Mouse (Mus musculus): ENCODE measurements around the gene Ldha. TPM values are rescaled to one million over a fixed set of nuclear protein-coding genes. Genes with fewer than 3 reads are reported as not detected.
"Not testable (repeated sequence)": the region's sequence is repeated elsewhere in the genome, so short reads cannot be mapped to it uniquely, and the experiment has no call there.

The Ldha gene
- polyA plus RNA-seq, 1 experiment from 2014 or later = 1,988 TPM

- no peak for TF ChIP-seq CTCF (IDR thresholded peaks at IDR 0.05; ENCODE audit: low read depth)
- TF ChIP-seq EP300 (IDR thresholded peaks at IDR 0.05; ENCODE audit: low read depth) = no peak; the same call in 1 of the 2 replicates
- Histone ChIP-seq H3K4me1 (ENCODE audit: insufficient read depth) (peaks cover 47% of the 10 kb centered on the region), H3K9me3 (ENCODE audit: low read length) (no peaks in the 10 kb centered on the region), H3K4me3 (ENCODE audit: low read depth, low read length) (no peak overlapping the region), H3K27ac (ENCODE audit: low read depth) (peak overlapping the region; percentile 92), H3K27me3 (ENCODE audit: insufficient read depth, low read length) (no peaks in the 10 kb centered on the region), H3K4me2 (ENCODE audit: low read depth, low read length) (no peak overlapping the region), H3K36me3 (replicated peaks; ENCODE audit: insufficient read depth, low read length) (no peaks in the 10 kb centered on the region), H3K9ac (replicated peaks) (no peak overlapping the region)
- WGBS (ENCODE audit: insufficient replicate concordance) = 22% methylated on average over 13 of the region's 13 CpGs
- DNase-seq = peak; percentile 69
- peak; percentile 46 for ATAC-seq
Measured at GRCm38 (mm10) chr7:46830799-46831590, 10.3 kb upstream of the Ldha start.

GRCm38 (mm10) chr7:46831693-46832092 is 9.6 kb upstream of the Ldha start:
- H3K4me2 ChIP-seq (ENCODE audit: low read depth, low read length) = no peak overlapping the region
- DNase-seq (no peak), ATAC-seq (no peak)
- H3K27ac ChIP-seq (ENCODE audit: low read depth) = peak overlapping the region; percentile 92
- H3K4me3 ChIP-seq (ENCODE audit: low read depth, low read length) = no peak overlapping the region
- TF ChIP-seq CTCF (IDR thresholded peaks at IDR 0.05; ENCODE audit: low read depth) (no peak), EP300 (IDR thresholded peaks at IDR 0.05; ENCODE audit: low read depth) (no peak)
- 54% methylated on average over 8 of the region's 8 CpGs for WGBS (ENCODE audit: insufficient replicate concordance)
- no peaks in the 10 kb centered on the region for H3K27me3 ChIP-seq (ENCODE audit: insufficient read depth, low read length)
- no peak overlapping the region for H3K9ac ChIP-seq (replicated peaks)
- no peaks in the 10 kb centered on the region for H3K36me3 ChIP-seq (replicated peaks; ENCODE audit: insufficient read depth, low read length)
- H3K4me1 ChIP-seq (ENCODE audit: insufficient read depth) = peaks cover 47% of the 10 kb centered on the region
- no peaks in the 10 kb centered on the region for H3K9me3 ChIP-seq (ENCODE audit: low read length)

GRCm38 (mm10) chr7:46832112-46832810 is 9.0 kb upstream of the Ldha start:
- peak overlapping the region; percentile 92 for H3K27ac ChIP-seq (ENCODE audit: low read depth)
- H3K4me2 ChIP-seq (ENCODE audit: low read depth, low read length); H3K4me3 ChIP-seq (ENCODE audit: low read depth, low read length); ATAC-seq; H3K9me3 ChIP-seq (ENCODE audit: low read length); H3K27me3 ChIP-seq (ENCODE audit: insufficient read depth, low read length); H3K9ac ChIP-seq (replicated peaks); H3K36me3 ChIP-seq (replicated peaks; ENCODE audit: insufficient read depth, low read length); DNase-seq: not testable (repeated sequence)
- H3K4me1 ChIP-seq (ENCODE audit: insufficient read depth) = peaks cover 47% of the 10 kb centered on the region
- WGBS (ENCODE audit: insufficient replicate concordance) = 74% methylated on average over 11 of the region's 11 CpGs

- Histone ChIP-seq H3K9ac (replicated peaks) (no peak overlapping the region), H3K27me3 (ENCODE audit: insufficient read depth, low read length) (no peaks in the 10 kb centered on the region), H3K4me1 (ENCODE audit: insufficient read depth) (peaks cover 48% of the 10 kb centered on the region), H3K36me3 (replicated peaks; ENCODE audit: insufficient read depth, low read length) (no peaks in the 10 kb centered on the region), H3K4me2 (ENCODE audit: low read depth, low read length) (no peak overlapping the region), H3K9me3 (ENCODE audit: low read length) (no peaks in the 10 kb centered on the region), H3K4me3 (ENCODE audit: low read depth, low read length) (no peak overlapping the region), H3K27ac (ENCODE audit: low read depth) (peak overlapping the region; percentile 80)
- TF ChIP-seq CTCF (IDR thresholded peaks at IDR 0.05; ENCODE audit: low read depth) (no peak), EP300 (IDR thresholded peaks at IDR 0.05; ENCODE audit: low read depth) (0 out of 2 replicates have a peak, but pooled peaks have one; percentile 36)
- DNase-seq (peak; percentile 63), ATAC-seq (peak; percentile 51)
- WGBS (ENCODE audit: insufficient replicate concordance) = 14% methylated on average over 6 of the region's 6 CpGs
Measured at GRCm38 (mm10) chr7:46833266-46833665, 8.0 kb upstream of the Ldha start.

- Histone ChIP-seq H3K9me3 (ENCODE audit: low read length) (no peaks in the 10 kb centered on the region), H3K27me3 (ENCODE audit: insufficient read depth, low read length) (no peaks in the 10 kb centered on the region), H3K9ac (replicated peaks) (no peak overlapping the region), H3K36me3 (replicated peaks; ENCODE audit: insufficient read depth, low read length) (no peaks in the 10 kb centered on the region), H3K27ac (ENCODE audit: low read depth) (peak overlapping the region; percentile 80), H3K4me1 (ENCODE audit: insufficient read depth) (peaks cover 49% of the 10 kb centered on the region), H3K4me3 (ENCODE audit: low read depth, low read length) (no peak overlapping the region), H3K4me2 (ENCODE audit: low read depth, low read length) (no peak overlapping the region)
- TF ChIP-seq CTCF (IDR thresholded peaks at IDR 0.05; ENCODE audit: low read depth) = no peak
- no peak for TF ChIP-seq EP300 (IDR thresholded peaks at IDR 0.05; ENCODE audit: low read depth)
- ATAC-seq (peak; percentile 3; the same call in 1 of the 2 replicates), DNase-seq (no peak)
- WGBS (ENCODE audit: insufficient replicate concordance) = 53% methylated on average over 7 of the region's 7 CpGs
Measured at GRCm38 (mm10) chr7:46833670-46834255, 7.5 kb upstream of the Ldha start.

GRCm38 (mm10) chr7:46834994-46835610 is 6.2 kb upstream of the Ldha start:
- H3K9ac ChIP-seq (replicated peaks) = no peak overlapping the region
- no peaks in the 10 kb centered on the region for H3K9me3 ChIP-seq (ENCODE audit: low read length)
- H3K27me3 ChIP-seq (ENCODE audit: insufficient read depth, low read length) = no peaks in the 10 kb centered on the region
- 77% methylated on average over 13 of the region's 14 CpGs for WGBS (ENCODE audit: insufficient replicate concordance)
- no peak for DNase-seq
- H3K4me2 ChIP-seq (ENCODE audit: low read depth, low read length) = no peak overlapping the region
- TF ChIP-seq CTCF (IDR thresholded peaks at IDR 0.05; ENCODE audit: low read depth) (no peak), EP300 (IDR thresholded peaks at IDR 0.05; ENCODE audit: low read depth) (no peak)
- H3K27ac ChIP-seq (ENCODE audit: low read depth) = no peak overlapping the region
- H3K36me3 ChIP-seq (replicated peaks; ENCODE audit: insufficient read depth, low read length) = no peaks in the 10 kb centered on the region
- ATAC-seq = no peak
- H3K4me1 ChIP-seq (ENCODE audit: insufficient read depth) = peaks cover 62% of the 10 kb centered on the region
- H3K4me3 ChIP-seq (ENCODE audit: low read depth, low read length) = no peak overlapping the region

Data from liver, postnatal 0 days (tissue).